15 mouse cellular contexts compared by ENCODE assay signal in genomic region chr5:92921728-92922127, GRCm38 (mm10).
DNase-seq lines count a peak whose midpoint lies in the region; ATAC-seq and TF ChIP-seq lines count a peak whose summit lies in the region.
"Had no signal": no experiment of that assay in that cellular context is flagged by ENCODE, and none has a peak within 500 bp of the region (broad histone marks: within the 10 kb centered on the region; RNA-seq: fewer than 3 reads in every experiment).

No protein-coding gene starts in this region.

- no peak for ATAC-seq in kidney, postnatal 0 days (replicated peaks; ENCODE audit: low FRiP score, low read depth)
- no peak for ATAC-seq in midbrain, postnatal 0 days (ENCODE audit: low FRiP score)
- no peak for ATAC-seq in midbrain, embryonic 13.5 days
- ATAC-seq: forebrain, embryonic 13.5 days had no signal

- 77% methylated on average over 8 of the region's 8 CpGs for WGBS in kidney, postnatal 0 days
- 84% methylated on average over 8 of the region's 8 CpGs for WGBS in midbrain, postnatal 0 days
- WGBS in midbrain, embryonic 13.5 days, result 84% methylated on average over 8 of the region's 8 CpGs

- peaks cover 11% of the 10 kb centered on the region; the same call in 1 of the 2 replicates for H3K4me1 ChIP-seq in kidney, postnatal 0 days (replicated peaks; ENCODE audit: insufficient read depth, low read length)
- H3K4me1 ChIP-seq in midbrain, postnatal 0 days (ENCODE audit: insufficient read depth, low read length), result peaks cover 4% of the 10 kb centered on the region; the same call in 1 of the 2 replicates
- H3K4me1 ChIP-seq in midbrain, embryonic 13.5 days (replicated peaks), result peaks cover 27% of the 10 kb centered on the region

- H3K9me3 ChIP-seq in kidney, postnatal 0 days (replicated peaks; ENCODE audit: low read length), result no peaks in the 10 kb centered on the region
- no peaks in the 10 kb centered on the region for H3K9me3 ChIP-seq in midbrain, postnatal 0 days (ENCODE audit: low read length)
- H3K9me3 ChIP-seq in midbrain, embryonic 13.5 days, result no peaks in the 10 kb centered on the region
- H3K9me3 ChIP-seq: embryonic facial prominence, embryonic 15.5 days; forebrain, embryonic 13.5 days; hindbrain, embryonic 13.5 days; midbrain, embryonic 12.5 days had no signal

- H3K27ac ChIP-seq in kidney, postnatal 0 days, result no peak overlapping the region
- H3K27ac ChIP-seq in midbrain, postnatal 0 days (ENCODE audit: low read depth, low read length), result no peak overlapping the region
- no peak overlapping the region for H3K27ac ChIP-seq in midbrain, embryonic 13.5 days
- H3K27ac ChIP-seq: embryonic facial prominence, embryonic 15.5 days; forebrain, embryonic 13.5 days; hindbrain, embryonic 13.5 days; midbrain, embryonic 12.5 days had no signal

- no peak for DNase-seq in kidney, postnatal 0 days (ENCODE audit: low spot score)
- DNase-seq in kidney, adult 11 months, result no peak
- no peak for DNase-seq in midbrain, postnatal 0 days (ENCODE audit: low spot score)
- peak; percentile 70 for DNase-seq in R1 (ENCODE audit: low read depth, low spot score)
- no peak for DNase-seq in left cerebral cortex, adult 11 months (ENCODE audit: low spot score)
- DNase-seq in cerebellum, adult 9-11 months, result no peak
- DNase-seq: cerebellum, adult 18-20 months; heart, adult 11 months; kidney, adult 9 months; lung, postnatal 4 days had no signal

- no peak overlapping the region for H3K4me3 ChIP-seq in kidney, postnatal 0 days (replicated peaks; ENCODE audit: low read depth, low read length)
- no peak overlapping the region for H3K4me3 ChIP-seq in midbrain, postnatal 0 days (ENCODE audit: low read depth, low read length)
- no peak overlapping the region for H3K4me3 ChIP-seq in midbrain, embryonic 13.5 days (replicated peaks)
- H3K4me3 ChIP-seq: embryonic facial prominence, embryonic 15.5 days; forebrain, embryonic 13.5 days; hindbrain, embryonic 13.5 days; midbrain, embryonic 12.5 days had no signal

- peak; percentile 67 for TF ChIP-seq CTCF in kidney, postnatal 0 days (IDR thresholded peaks at IDR 0.05; ENCODE audit: low read depth)
- peak; percentile 61 for TF ChIP-seq CTCF in midbrain, postnatal 0 days (IDR thresholded peaks at IDR 0.05)

- H3K27me3 ChIP-seq in kidney, postnatal 0 days (ENCODE audit: insufficient read depth, low read length), result no peaks in the 10 kb centered on the region
- no peaks in the 10 kb centered on the region for H3K27me3 ChIP-seq in midbrain, postnatal 0 days (ENCODE audit: insufficient read depth, low read length)
- no peaks in the 10 kb centered on the region for H3K27me3 ChIP-seq in midbrain, embryonic 13.5 days
- H3K27me3 ChIP-seq: embryonic facial prominence, embryonic 15.5 days; forebrain, embryonic 13.5 days; hindbrain, embryonic 13.5 days; midbrain, embryonic 12.5 days had no signal

- no peak overlapping the region for H3K4me2 ChIP-seq in kidney, postnatal 0 days (ENCODE audit: low read length)
- H3K4me2 ChIP-seq in midbrain, postnatal 0 days (ENCODE audit: low read depth, low read length, poor library complexity, severe bottlenecking), result no peak overlapping the region
- H3K4me2 ChIP-seq in midbrain, embryonic 13.5 days (replicated peaks), result no peak overlapping the region
- H3K4me2 ChIP-seq: embryonic facial prominence, embryonic 15.5 days; forebrain, embryonic 13.5 days; hindbrain, embryonic 13.5 days; midbrain, embryonic 12.5 days had no signal

- H3K9ac ChIP-seq in kidney, postnatal 0 days (ENCODE audit: low read depth, low read length), result no peak overlapping the region
- no peak overlapping the region for H3K9ac ChIP-seq in midbrain, postnatal 0 days (replicated peaks; ENCODE audit: low read length, poor library complexity, severe bottlenecking)
- H3K9ac ChIP-seq in midbrain, embryonic 13.5 days (replicated peaks), result no peak overlapping the region
- H3K9ac ChIP-seq: embryonic facial prominence, embryonic 15.5 days; forebrain, embryonic 13.5 days; hindbrain, embryonic 13.5 days; midbrain, embryonic 12.5 days had no signal

- H3K36me3 ChIP-seq in kidney, postnatal 0 days (ENCODE audit: insufficient read depth, low read length), result no peaks in the 10 kb centered on the region
- no peaks in the 10 kb centered on the region for H3K36me3 ChIP-seq in midbrain, postnatal 0 days (ENCODE audit: insufficient read depth, low read length)
- H3K36me3 ChIP-seq in midbrain, embryonic 13.5 days, result peaks cover 3% of the 10 kb centered on the region
- H3K36me3 ChIP-seq: embryonic facial prominence, embryonic 15.5 days; hindbrain, embryonic 13.5 days had no signal
